Mouse (Mus musculus) CH12.LX (cell line): Measurements from ENCODE around the gene Vwa5b2.

ENCODE experiments used
- CTCF ChIP-seq, 2 experiments: IDR thresholded peaks in 1 of 2; conservative IDR thresholded peaks in 1 of 2; 2 replicates each; pipeline ENCODE4 v1.5.1; 2011 to 2012; ENCODE audit warnings: low read depth in 2 of 2, low read length in 2 of 2, improper control_type of control experiment in 1 of 2, inconsistent platforms in 1 of 2, mild to moderate bottlenecking in 1 of 2, moderate library complexity in 1 of 2
- NELFE ChIP-seq: IDR thresholded peaks from 2 replicates; pipeline ENCODE4 v1.6.1; 2011; ENCODE audit warnings: low read depth, low read length, improper control_type of control experiment
- USF2 ChIP-seq: conservative IDR thresholded peaks from 2 replicates; pipeline ENCODE4 v1.6.1; 2011; ENCODE audit warnings: low read depth, low read length, improper control_type of control experiment

- TF ChIP-seq CTCF (conservative IDR thresholded peaks at IDR 0.05 in 1 of 2, IDR thresholded peaks at IDR 0.05 in 1 of 2; ENCODE audit: low read depth in 2 of 2, low read length in 2 of 2) (no peak), NELFE (no peak), USF2 (no peak)
Measured at GRCm38 (mm10) chr16:20596687-20597441, 7.6 kb downstream of the Vwa5b2 start.
